ENCODE assay signal across 10 mouse cellular contexts in the genomic region with DNA sequence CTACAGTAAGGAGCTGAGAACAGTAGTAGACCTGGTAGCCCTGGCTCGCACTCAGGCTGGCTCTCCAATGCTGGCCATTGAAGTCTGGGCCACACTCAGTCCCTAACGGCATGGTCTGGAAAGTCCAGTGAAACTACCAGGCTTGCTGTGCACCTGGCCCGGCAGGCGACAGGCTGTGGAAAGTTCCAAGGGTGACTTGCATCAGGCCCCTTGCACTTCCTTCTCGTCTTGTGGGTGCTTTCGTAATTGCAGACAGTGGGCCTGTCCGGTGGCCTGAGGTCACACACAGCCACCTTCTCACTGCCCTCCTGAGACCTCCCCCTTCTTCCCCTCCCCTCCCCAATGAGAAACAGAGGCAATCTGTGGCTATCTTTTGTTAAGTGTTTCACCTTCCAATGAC. TPM values are rescaled to one million over a fixed set of nuclear protein-coding genes. Genes with fewer than 3 reads are reported as not detected.
DNase-seq lines count a peak whose midpoint lies in the region; ATAC-seq lines count a peak whose summit lies in the region.
"Had no signal": no experiment of that assay in that cellular context is flagged by ENCODE, and none has a peak within 500 bp of the region (broad histone marks: within the 10 kb centered on the region; RNA-seq: fewer than 3 reads in every experiment).

No protein-coding gene starts in this region.

- H3K9ac ChIP-seq in heart, embryonic 11.5 days (ENCODE audit: low read depth, low read length), result no peak overlapping the region
- H3K9ac ChIP-seq: heart, embryonic 15.5 days had no signal

- H3K4me2 ChIP-seq in heart, embryonic 11.5 days, result no peak overlapping the region
- H3K4me2 ChIP-seq: heart, embryonic 15.5 days had no signal

- no peak overlapping the region for H3K4me3 ChIP-seq in heart, embryonic 11.5 days (ENCODE audit: low read depth, low read length)
- H3K4me3 ChIP-seq: heart, embryonic 15.5 days had no signal

- H3K9me3 ChIP-seq in heart, embryonic 11.5 days (replicated peaks; ENCODE audit: control insufficient read depth, low read length), result no peaks in the 10 kb centered on the region
- H3K9me3 ChIP-seq: heart, embryonic 15.5 days had no signal

- H3K27me3 ChIP-seq in heart, embryonic 11.5 days (ENCODE audit: control insufficient read depth, insufficient read depth, low read length), result no peaks in the 10 kb centered on the region
- H3K27me3 ChIP-seq: heart, embryonic 15.5 days; Patski had no signal

- 32% methylated on average over 7 of the region's 7 CpGs for WGBS in heart, embryonic 11.5 days (ENCODE audit: insufficient replicate concordance)

- 0 out of 2 replicates have a peak overlapping the region, but pooled peaks have one; percentile 24 for H3K27ac ChIP-seq in heart, embryonic 11.5 days (ENCODE audit: low read depth, low read length)

- peaks cover 17% of the 10 kb centered on the region for H3K36me3 ChIP-seq in heart, embryonic 11.5 days (ENCODE audit: control insufficient read depth, insufficient read depth, low read length)

- DNase-seq in gastrocnemius, adult 18-20 months (ENCODE audit: low spot score), result peak; percentile 28
- no peak for DNase-seq in gastrocnemius, postnatal 10 days
- peak; percentile 37 to 54 for DNase-seq in kidney, postnatal 4 days
- DNase-seq in cerebellum, adult 11 months, result no peak
- DNase-seq in urinary bladder, postnatal 10 days (ENCODE audit: low spot score), result no peak

- ATAC-seq in heart, embryonic 11.5 days (replicated peaks; ENCODE audit: insufficient number of reproducible peaks, low FRiP score, low TSS enrichment), result no peak
- ATAC-seq in megakaryocyte progenitor cell, adult 5-6 weeks (replicated peaks; ENCODE audit: poor library complexity), result peak; percentile 56
- no peak for ATAC-seq in inflammation-experienced regulatory T-cells, adult 6 months
- ATAC-seq: Patski had no signal

- H3K4me1 ChIP-seq in heart, embryonic 11.5 days (ENCODE audit: control insufficient read depth, insufficient read depth, low read length), result peaks cover 33% of the 10 kb centered on the region

RNA-seq across cellular contexts. Expression of gene Ncf1, which starts 3.1 kb away (rescaled TPM):
- total RNA-seq in gastrocnemius, adult 18-20 months (2021), result 1 to 10 TPM; 2.1 to 2.2 TPM
- 1 to 10 TPM; 3.4 to 4.7 TPM for total RNA-seq in gastrocnemius, postnatal 10 days (2021)
- polyA plus RNA-seq in heart, embryonic 11.5 days (2014; fragmentation: Nextera tagmentation; extraction: Ambion mirVana), result 1.8 and 2.2 TPM in 2 replicates
- 139 and 150 TPM in 2 replicates for total RNA-seq in megakaryocyte progenitor cell, adult 5-6 weeks (2015)
- total RNA-seq in megakaryocyte progenitor cell, adult 5-6 weeks (2017), result 155 and 185 TPM in 2 replicates
- polyA plus RNA-seq in inflammation-experienced regulatory T-cells, adult 6 months (2017; shearing (Covaris generic)), result 1 to 10 TPM; 3.9 to 8.5 (median 4.5) TPM

RNA-seq across cellular contexts. Expression of gene Gtf2ird2, which starts 48.7 kb away (rescaled TPM):
- 1 to 10 TPM; 5.0 to 6.3 TPM for total RNA-seq in gastrocnemius, adult 18-20 months (2021)
- 1 to 10 TPM; 6.1 to 7.2 TPM for total RNA-seq in gastrocnemius, postnatal 10 days (2021)
- polyA plus RNA-seq in heart, embryonic 11.5 days (2014; fragmentation: Nextera tagmentation; extraction: Ambion mirVana), result 5.3 and 6.5 TPM in 2 replicates
- 4.2 TPM in 2 replicates for total RNA-seq in megakaryocyte progenitor cell, adult 5-6 weeks (2015)
- total RNA-seq in megakaryocyte progenitor cell, adult 5-6 weeks (2017), result 4.2 and 4.7 TPM in 2 replicates
- 1 to 10 TPM; 2.2 to 7.0 (median 4.0) TPM for polyA plus RNA-seq in inflammation-experienced regulatory T-cells, adult 6 months (2017; shearing (Covaris generic))

RNA-seq across cellular contexts. Expression of gene Rcc1l, which starts 56.0 kb away (rescaled TPM):
- total RNA-seq in gastrocnemius, adult 18-20 months (2021), result 10 to 100 TPM; 22.7 to 25.2 TPM
- 10 to 100 TPM; 17.2 to 17.4 TPM for total RNA-seq in gastrocnemius, postnatal 10 days (2021)
- 21.0 and 21.8 TPM in 2 replicates for polyA plus RNA-seq in heart, embryonic 11.5 days (2014; fragmentation: Nextera tagmentation; extraction: Ambion mirVana)
- total RNA-seq in megakaryocyte progenitor cell, adult 5-6 weeks (2015), result 10.6 and 11.1 TPM in 2 replicates
- 8.8 and 10.2 TPM in 2 replicates for total RNA-seq in megakaryocyte progenitor cell, adult 5-6 weeks (2017)
- 1 to 10 TPM; 2.1 to 3.9 (median 2.2) TPM for polyA plus RNA-seq in inflammation-experienced regulatory T-cells, adult 6 months (2017; shearing (Covaris generic))

Comparison
In these comparisons a context has a peak if more than half of its experiments do, and no peak if none do; other contexts are left out.
1. DNase-seq: peak in gastrocnemius, adult 18-20 months (single experiment) and kidney, postnatal 4 days (2 of 2); none in gastrocnemius, postnatal 10 days (single experiment), cerebellum, adult 11 months (single experiment) and urinary bladder, postnatal 10 days (single experiment).
2. RNA of gene Ncf1, which starts 3.1 kb away (total RNA-seq): 139 to 185 TPM in megakaryocyte progenitor cell, adult 5-6 weeks; 3.4 to 4.7 TPM in gastrocnemius, postnatal 10 days and 2.1 to 2.2 TPM in gastrocnemius, adult 18-20 months; every median in the first group is over 10 times any median in the second.